Mouse (Mus musculus) midbrain, postnatal 0 days (tissue): ENCODE results near the gene Tmeff2. TPM values are rescaled to one million over a fixed set of nuclear protein-coding genes. Genes with fewer than 3 reads are reported as not detected.

Source experiments
- ATAC-seq: fragments of 200-750 bp; cut with Nextera tagmentation; 2 replicates; pipeline ENCODE4 v1.8.0; 2017; ENCODE audit warnings: moderate number of reproducible peaks, mild to moderate bottlenecking, moderate TSS enrichment, moderate library complexity; ENCODE audit not compliant: low FRiP score
- DNase-seq: peaks from one replicate; pipeline ENCODE4 v3.0.0-alpha.2; 2015; ENCODE audit warnings: low spot score
- H3K27ac ChIP-seq: fragments of 300-500 bp; sonication (generic); 2 replicates; pipeline ENCODE4 v1.5.1; 2014; ENCODE audit warnings: low read depth, mild to moderate bottlenecking, low read length, mixed read lengths
- H3K27me3 ChIP-seq: fragments of 300-500 bp; sonication (generic); 2 replicates; pipeline ENCODE4 v1.6.1; 2014; ENCODE audit warnings: low read length, control low read depth, mixed read lengths; ENCODE audit not compliant: insufficient read depth
- H3K36me3 ChIP-seq: fragments of 300-500 bp; sonication (generic); 2 replicates; pipeline ENCODE4 v1.6.1; 2014; ENCODE audit warnings: low read length, control low read depth, mixed read lengths; ENCODE audit not compliant: insufficient read depth
- H3K4me1 ChIP-seq: fragments of 300-500 bp; sonication (generic); 2 replicates; pipeline ENCODE4 v1.6.1; 2014; ENCODE audit warnings: mild to moderate bottlenecking, control low read depth, antibody characterized with exemption, low read length, mixed read lengths; ENCODE audit not compliant: insufficient read depth
- H3K4me2 ChIP-seq: fragments of 300-500 bp; sonication (generic); 2 replicates; pipeline ENCODE4 v1.6.1; 2014; ENCODE audit warnings: low read depth, mild to moderate bottlenecking, low read length, mixed read lengths; ENCODE audit not compliant: poor library complexity, severe bottlenecking
- H3K4me3 ChIP-seq: fragments of 300-500 bp; sonication (generic); 2 replicates; pipeline ENCODE4 v1.5.1; 2014; ENCODE audit warnings: low read depth, mild to moderate bottlenecking, low read length, moderate library complexity
- H3K9ac ChIP-seq: fragments of 300-500 bp; sonication (generic); replicated peaks from 2 replicates; pipeline ENCODE4 v1.6.1; 2014; ENCODE audit warnings: mild to moderate bottlenecking, low read length, moderate library complexity, mixed read lengths; ENCODE audit not compliant: poor library complexity, severe bottlenecking
- H3K9me3 ChIP-seq: fragments of 300-500 bp; sonication (generic); 2 replicates; pipeline ENCODE4 v1.6.1; 2016; ENCODE audit warnings: low read length, control low read depth
- CTCF ChIP-seq: IDR thresholded peaks from 2 replicates; pipeline ENCODE4 v1.5.1; 2016; ENCODE audit warnings: antibody characterized with exemption, mild to moderate bottlenecking
- WGBS: fragments of 180-500 bp; shearing (Covaris S2); extraction: QIAGEN DNeasy Blood & Tissue Kit; methylation state at CpG from one replicate; pipeline ENCODE4 v1.1.7; 2014; 5-methylcytosine and 5-hydroxymethylcytosine counted together
- polyA plus RNA-seq: library from polyadenylated mRNA; unstranded; fragments of >200 nt; fragmentation: Nextera tagmentation; extraction: Ambion mirVana; gene quantifications from 2 replicates; pipeline ENCODE4 v1.2.1, GENCODE M21; 2015
- total RNA-seq: library from RNA; depleted of rRNA; stranded (reverse); fragments of >200 nt; gene quantifications from 2 replicates; pipeline ENCODE4 v1.2.3, GENCODE M21; 2014

The Tmeff2 gene
- total and polyA plus RNA-seq, 2 experiments from 2014 or later: 49.3 to 80.1 TPM

GRCm38 (mm10) chr1:51104698-51105097 lies 204.3 kb downstream of the Tmeff2 start:
- Histone ChIP-seq H3K4me3 (no peak overlapping the region), H3K9ac (no peak overlapping the region), H3K4me1 (no peaks in the 10 kb centered on the region), H3K9me3 (no peaks in the 10 kb centered on the region), H3K4me2 (no peak overlapping the region), H3K27ac (0 out of 2 replicates have a peak overlapping the region, but pooled peaks have one; percentile 18), H3K27me3 (no peaks in the 10 kb centered on the region), H3K36me3 (no peaks in the 10 kb centered on the region)
- no peak for TF ChIP-seq CTCF
- no peak for DNase-seq
- ATAC-seq: no peak
- 55% methylated on average over 2 of the region's 2 CpGs for WGBS

GRCm38 (mm10) chr1:51106401-51106920 lies 206.0 kb downstream of the Tmeff2 start:
- no peaks in the 10 kb centered on the region for H3K4me1 ChIP-seq
- H3K4me2 ChIP-seq: no peak overlapping the region
- H3K4me3 ChIP-seq: no peak overlapping the region
- ATAC-seq (no peak), DNase-seq (no peak)
- H3K9ac ChIP-seq: no peak overlapping the region
- H3K27ac ChIP-seq: no peak overlapping the region
- H3K36me3 ChIP-seq: no peaks in the 10 kb centered on the region
- WGBS: 63% methylated on average over 4 of the region's 4 CpGs
- no peaks in the 10 kb centered on the region for H3K9me3 ChIP-seq
- TF ChIP-seq CTCF: no peak
- no peaks in the 10 kb centered on the region for H3K27me3 ChIP-seq

- no peak for TF ChIP-seq CTCF
These were observed 206.9 kb downstream of the Tmeff2 start for GRCm38 (mm10) chr1:51107299-51107698.

GRCm38 (mm10) chr1:51114721-51115120 lies 214.3 kb downstream of the Tmeff2 start:
- H3K27me3 ChIP-seq: no peaks in the 10 kb centered on the region
- DNase-seq: no peak
- H3K4me2 ChIP-seq: no peak overlapping the region
- no peaks in the 10 kb centered on the region for H3K36me3 ChIP-seq
- no peak overlapping the region for H3K4me3 ChIP-seq
- no peak overlapping the region for H3K9ac ChIP-seq
- no peak for ATAC-seq
- no peaks in the 10 kb centered on the region for H3K4me1 ChIP-seq
- H3K9me3 ChIP-seq: no peaks in the 10 kb centered on the region
- TF ChIP-seq CTCF: no peak
- H3K27ac ChIP-seq: no peak overlapping the region
- 63% methylated on average over 5 of the region's 5 CpGs for WGBS

More at GRCm38 (mm10) chr1:51107299-51107698, 206.9 kb downstream of the Tmeff2 start:
- WGBS: 72% methylated on average over 2 of the region's 2 CpGs
- Histone ChIP-seq H3K4me3 (no peak overlapping the region), H3K27ac (no peak overlapping the region), H3K9me3 (no peaks in the 10 kb centered on the region), H3K4me2 (no peak overlapping the region), H3K36me3 (no peaks in the 10 kb centered on the region), H3K27me3 (no peaks in the 10 kb centered on the region), H3K4me1 (no peaks in the 10 kb centered on the region), H3K9ac (no peak overlapping the region)
- peak; percentile 48 for DNase-seq
- ATAC-seq: no peak

GRCm38 (mm10) chr1:51115761-51116160 lies 215.3 kb downstream of the Tmeff2 start:
- 88% methylated on average over 5 of the region's 5 CpGs for WGBS
- H3K4me3 ChIP-seq: no peak overlapping the region
- no peak overlapping the region for H3K4me2 ChIP-seq
- H3K36me3 ChIP-seq: no peaks in the 10 kb centered on the region
- no peak overlapping the region for H3K27ac ChIP-seq
- no peak for ATAC-seq
- no peaks in the 10 kb centered on the region for H3K27me3 ChIP-seq
- H3K9ac ChIP-seq: no peak overlapping the region
- DNase-seq: no peak
- no peaks in the 10 kb centered on the region for H3K9me3 ChIP-seq
- TF ChIP-seq CTCF: no peak
- no peaks in the 10 kb centered on the region for H3K4me1 ChIP-seq

DNA sequence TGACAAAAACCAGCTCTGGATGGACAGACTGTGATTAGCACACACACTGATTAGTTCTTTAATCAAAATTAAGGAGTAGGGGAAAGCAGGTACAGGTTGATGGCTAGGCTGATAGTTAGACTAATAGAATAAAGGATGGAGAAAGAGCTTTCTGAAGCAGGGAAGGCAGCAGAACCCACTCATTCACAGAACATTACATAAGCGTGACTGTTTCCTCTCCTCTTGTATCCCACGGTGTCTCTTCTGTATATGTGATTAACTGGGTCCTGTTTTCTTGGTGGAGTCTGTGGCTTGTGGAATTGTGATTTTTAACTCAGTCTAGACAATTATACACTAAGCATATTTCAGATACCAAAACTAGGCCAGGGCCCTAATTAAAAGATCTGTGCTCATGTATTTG lies 217.4 kb downstream of the Tmeff2 start:
- Histone ChIP-seq H3K9me3 (no peaks in the 10 kb centered on the region), H3K27ac (no peak overlapping the region), H3K9ac (no peak overlapping the region), H3K4me3 (no peak overlapping the region), H3K27me3 (no peaks in the 10 kb centered on the region), H3K36me3 (no peaks in the 10 kb centered on the region), H3K4me2 (no peak overlapping the region), H3K4me1 (no peaks in the 10 kb centered on the region)
- WGBS: 91% methylated on average over 2 of the region's 2 CpGs
- DNase-seq: no peak
- no peak for TF ChIP-seq CTCF
- ATAC-seq: no peak
